Mouse (Mus musculus) layer of hippocampus, postnatal 14 days (tissue): ENCODE data around the gene Enpp5. TPM values are rescaled to one million over a fixed set of nuclear protein-coding genes. Genes with fewer than 3 reads are reported as not detected.

Source experiments
- DNase-seq, 2 experiments: peaks; one replicate each; pipeline ENCODE4 v3.0.0; 2021 to 2022; ENCODE audit warnings: low spot score in 2 of 2, mixed read lengths in 1 of 2
- total RNA-seq, 2 experiments: library from RNA; stranded (reverse); gene quantifications; 2 replicates each; pipeline ENCODE4 v1.2.3; 2021

Enpp5 gene
- total RNA-seq, 2 experiments from 2014 or later, result 108 to 118 TPM

GRCm38 (mm10) chr17:44088226-44088625 lies 9.6 kb downstream of the Enpp5 start:
- no peak for DNase-seq

- no peak for DNase-seq
These were observed 12.3 kb downstream of the Enpp5 start for GRCm38 (mm10) chr17:44090916-44091315.

DNA sequence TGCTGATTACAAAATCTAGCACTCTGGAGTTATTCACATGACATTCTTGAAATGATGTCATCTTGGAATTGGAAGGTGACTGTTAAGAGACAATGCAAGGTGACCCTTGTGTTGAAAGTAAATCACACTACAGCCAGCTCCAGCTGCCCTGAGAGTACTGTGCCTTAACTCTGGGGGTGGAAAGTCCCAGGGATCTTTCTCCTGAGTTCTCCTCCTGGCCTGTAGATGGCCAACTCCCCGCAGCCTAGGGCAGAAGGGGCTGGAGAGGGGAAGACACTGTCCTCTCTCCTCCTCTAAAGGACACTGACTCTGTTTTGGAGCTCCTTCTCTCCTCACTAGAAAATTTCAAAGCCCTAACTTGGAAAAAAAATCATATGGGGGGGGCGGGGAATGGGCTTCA lies 12.9 kb downstream of the Enpp5 start:
- no peak for DNase-seq

DNA sequence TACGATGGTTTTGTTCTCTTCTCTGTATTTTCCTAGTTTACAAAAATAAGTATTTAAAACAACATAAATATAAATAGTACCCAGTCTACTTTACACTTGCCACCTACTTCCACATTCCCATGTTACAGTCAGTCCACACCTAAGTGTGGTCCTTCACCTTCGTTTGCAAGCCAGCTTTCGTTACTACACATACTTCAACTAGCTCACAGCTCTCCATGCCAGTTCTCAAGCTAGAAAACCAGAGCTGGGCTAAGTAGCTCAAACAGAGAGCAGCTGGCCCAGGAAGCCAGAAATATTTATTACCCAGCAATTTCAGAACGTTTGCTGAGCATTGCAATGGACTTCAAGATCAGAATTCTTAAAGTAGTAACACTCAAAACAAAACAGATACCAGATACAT lies 21.9 kb downstream of the Enpp5 start:
- DNase-seq, result no peak

DNA sequence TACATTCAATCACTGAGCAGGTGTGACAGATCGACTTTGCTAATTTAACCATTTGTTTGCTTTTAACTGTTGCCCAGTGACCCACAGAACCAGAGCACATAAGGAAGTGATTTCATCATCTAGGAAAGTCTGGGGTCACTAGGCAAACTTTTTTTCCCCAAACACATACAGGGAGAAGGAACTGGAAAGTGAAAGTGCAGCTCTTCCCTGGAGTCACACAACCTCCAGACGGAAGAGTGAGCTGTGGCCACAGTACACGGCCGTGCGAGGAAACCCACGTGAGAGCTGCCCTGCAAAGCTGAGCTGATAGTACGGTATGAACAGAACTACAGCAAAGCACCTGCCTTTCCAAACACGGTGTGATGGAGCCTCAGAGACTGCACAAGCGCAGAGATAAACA lies 22.3 kb downstream of the Enpp5 start:
- DNase-seq, result no peak

DNA sequence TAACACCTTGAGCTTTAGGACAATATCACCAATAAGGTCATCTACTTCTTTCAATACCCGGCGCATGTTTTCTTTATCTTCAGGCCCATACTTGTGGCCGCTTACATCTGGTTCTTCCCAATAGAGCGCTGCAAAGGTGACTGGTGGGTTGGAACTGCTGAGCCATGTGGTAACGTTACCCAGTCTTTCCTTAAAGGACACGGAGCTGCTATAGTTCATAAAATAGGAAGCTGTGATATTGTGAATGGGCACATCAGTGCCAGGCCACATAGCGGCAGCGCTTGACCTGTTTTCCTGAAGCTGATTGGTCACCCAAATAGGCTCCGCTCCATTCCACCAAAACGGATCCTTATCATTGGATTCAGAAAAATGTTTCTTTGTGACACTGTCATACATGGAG lies 23.3 kb downstream of the Enpp5 start:
- DNase-seq, result no peak

- DNase-seq, result peak; percentile 89 to 94
These were observed 26.9 kb downstream of the Enpp5 start, which contains the start of gene Enpp4 for GRCm38 (mm10) chr17:44105287-44106138. Gene Enpp4, minus strand, starts transcription at chr17:44105809.

- no peak for DNase-seq
These were observed 29.7 kb downstream of the Enpp5 start for GRCm38 (mm10) chr17:44108331-44108730.

- no peak for DNase-seq
These were observed 38.0 kb downstream of the Enpp5 start for GRCm38 (mm10) chr17:44116584-44116983.

- no peak for DNase-seq
These were observed 39.1 kb downstream of the Enpp5 start for GRCm38 (mm10) chr17:44117721-44118120.

GRCm38 (mm10) chr17:44118231-44118630 lies 39.6 kb downstream of the Enpp5 start:
- DNase-seq, result no peak

GRCm38 (mm10) chr17:44121366-44122100 lies 42.9 kb downstream of the Enpp5 start:
- no peak for DNase-seq

- DNase-seq, result no peak
These were observed 50.6 kb downstream of the Enpp5 start for GRCm38 (mm10) chr17:44129092-44129750.

DNA sequence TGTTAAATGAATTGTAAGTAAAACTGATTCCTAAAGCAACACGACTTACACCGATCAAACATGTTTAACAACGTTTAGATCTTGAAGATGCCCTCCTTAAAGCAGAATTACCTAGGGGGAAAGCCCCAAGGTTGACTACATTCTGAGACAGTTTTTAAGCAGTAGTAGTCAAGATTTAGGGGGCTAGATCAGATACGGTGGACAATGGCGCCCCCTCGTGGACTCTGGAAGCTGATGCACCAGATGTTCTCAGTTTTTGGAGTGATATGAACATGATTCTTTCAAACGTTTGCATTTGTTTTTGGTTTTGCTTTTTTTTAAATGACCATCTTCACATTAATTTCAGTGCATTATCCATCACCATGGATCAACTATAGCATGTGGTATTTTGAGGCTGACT lies 51.8 kb downstream of the Enpp5 start:
- peak; percentile 32 to 73 for DNase-seq

DNA sequence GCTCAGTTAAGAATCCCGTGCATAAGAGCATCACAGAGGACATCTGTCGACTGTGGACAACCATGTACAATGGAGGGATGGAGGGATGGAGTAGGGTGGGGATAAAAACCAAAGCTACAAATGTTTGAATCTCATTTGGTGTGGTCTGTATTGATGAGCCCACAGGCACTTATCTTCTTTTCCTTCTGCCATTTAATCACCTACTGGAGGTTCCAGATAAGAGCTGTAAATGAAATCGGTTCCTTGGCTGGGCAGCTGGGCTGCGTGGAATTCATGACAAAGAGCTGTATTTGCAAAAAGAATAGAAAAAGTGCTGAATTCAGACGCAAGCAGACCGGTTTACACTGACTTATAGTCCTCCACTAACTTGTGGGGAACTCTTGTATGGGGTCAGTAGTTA lies 55.5 kb downstream of the Enpp5 start:
- no peak for DNase-seq

GRCm38 (mm10) chr17:44134545-44134944 lies 55.9 kb downstream of the Enpp5 start:
- DNase-seq, result no peak

GRCm38 (mm10) chr17:44136018-44136417 lies 57.4 kb downstream of the Enpp5 start:
- no peak for DNase-seq

Other genes with a start within 250 kb of the Enpp5 start
- 10 to 100 TPM in 1 of 2 experiments, 1 to 10 TPM in 1; 9.8 to 11.2 TPM for gene Enpp4, start 27.0 kb downstream of the Enpp5 start, total RNA-seq
- gene Clic5, start 109.8 kb downstream of the Enpp5 start, total RNA-seq, result 1 to 10 TPM; 2.4 to 2.7 TPM